Mouse (Mus musculus) intestine, embryonic 15.5 days (tissue): ENCODE data around the gene Eda. TPM values are rescaled to one million over a fixed set of nuclear protein-coding genes. Genes with fewer than 3 reads are reported as not detected.

Experiments used
- ATAC-seq: fragments of 200-750 bp; cut with Nextera tagmentation; 2 replicates; pipeline ENCODE4 v1.8.0; 2017; ENCODE audit warnings: moderate TSS enrichment, moderate library complexity
- H3K27ac ChIP-seq: fragments of 300-500 bp; sonication (generic); 2 replicates; pipeline ENCODE4 v1.5.1; 2015; ENCODE audit warnings: mild to moderate bottlenecking, inconsistent platforms
- H3K27me3 ChIP-seq: fragments of 300-500 bp; sonication (generic); replicated peaks from 2 replicates; pipeline ENCODE4 v1.6.1; 2015; ENCODE audit warnings: inconsistent platforms
- H3K36me3 ChIP-seq: fragments of 300-500 bp; sonication (generic); 2 replicates; pipeline ENCODE4 v1.6.1; 2015; ENCODE audit warnings: inconsistent platforms
- H3K4me1 ChIP-seq: fragments of 300-500 bp; sonication (generic); replicated peaks from 2 replicates; pipeline ENCODE4 v1.6.1; 2015; ENCODE audit warnings: inconsistent platforms
- H3K4me2 ChIP-seq: fragments of 300-500 bp; sonication (generic); replicated peaks from 2 replicates; pipeline ENCODE4 v1.6.1; 2015; ENCODE audit warnings: mild to moderate bottlenecking, inconsistent platforms
- H3K4me3 ChIP-seq: fragments of 300-500 bp; sonication (generic); replicated peaks from 2 replicates; pipeline ENCODE4 v1.5.1; 2015; ENCODE audit warnings: inconsistent platforms
- H3K9ac ChIP-seq: fragments of 300-500 bp; sonication (generic); 2 replicates; pipeline ENCODE4 v1.6.1; 2015; ENCODE audit warnings: inconsistent platforms
- H3K9me3 ChIP-seq: fragments of 300-500 bp; sonication (generic); 2 replicates; pipeline ENCODE4 v1.6.1; 2016; ENCODE audit warnings: inconsistent platforms
- WGBS: fragments of 180-500 bp; shearing (Covaris S2); methylation state at CpG from one replicate; pipeline ENCODE4 v1.1.7; 2015; 5-methylcytosine and 5-hydroxymethylcytosine counted together
- polyA plus RNA-seq: library from polyadenylated mRNA; unstranded; fragments of >200 nt; fragmentation: Nextera tagmentation; extraction: Ambion mirVana; gene quantifications from 2 replicates; pipeline ENCODE4 v1.2.1, GENCODE M21; 2015

Gene Eda
- polyA plus RNA-seq, 1 experiment from 2014 or later: 1.1 TPM

DNA sequence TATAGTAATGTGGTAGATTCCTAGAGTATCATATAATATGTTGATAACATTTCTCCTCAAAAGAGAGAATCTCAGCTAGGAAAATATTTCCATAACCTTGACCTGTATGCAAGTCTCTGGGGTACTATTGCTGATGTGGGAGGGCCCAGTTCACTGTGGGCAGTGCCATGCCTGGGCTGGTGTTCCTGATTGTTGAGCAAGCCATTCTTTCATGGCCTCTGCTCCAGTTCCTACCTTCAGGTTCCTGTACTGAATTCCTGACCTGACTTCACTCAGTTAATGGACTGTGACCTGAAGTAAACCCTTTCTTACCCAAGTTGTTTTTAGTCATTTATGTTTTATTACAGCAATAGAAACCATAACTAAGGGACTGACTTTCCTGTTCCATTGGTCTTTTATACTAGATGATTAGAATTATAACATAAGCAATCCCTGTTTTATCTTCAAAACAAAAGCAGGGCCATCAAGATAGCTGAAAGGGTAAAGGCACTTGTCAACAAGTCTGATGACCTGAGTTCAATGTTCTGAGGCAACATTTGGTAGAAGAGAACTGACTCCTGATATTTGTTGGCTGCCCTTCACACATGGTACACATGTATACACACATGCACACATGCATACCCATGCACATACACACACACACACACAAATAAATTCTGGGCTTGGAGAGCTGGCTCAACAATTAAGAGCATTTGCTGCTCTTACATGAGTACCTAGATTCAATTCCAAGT, 338.9 kb downstream of the Eda start:
- no peak overlapping the region for H3K4me2 ChIP-seq
- no peak overlapping the region for H3K4me3 ChIP-seq
- no peaks in the 10 kb centered on the region for H3K27me3 ChIP-seq
- H3K36me3 ChIP-seq: no peaks in the 10 kb centered on the region
- no peak for ATAC-seq
- H3K9me3 ChIP-seq: no peaks in the 10 kb centered on the region
- no peak overlapping the region for H3K9ac ChIP-seq
- no peaks in the 10 kb centered on the region for H3K4me1 ChIP-seq
- no peak overlapping the region for H3K27ac ChIP-seq

DNA sequence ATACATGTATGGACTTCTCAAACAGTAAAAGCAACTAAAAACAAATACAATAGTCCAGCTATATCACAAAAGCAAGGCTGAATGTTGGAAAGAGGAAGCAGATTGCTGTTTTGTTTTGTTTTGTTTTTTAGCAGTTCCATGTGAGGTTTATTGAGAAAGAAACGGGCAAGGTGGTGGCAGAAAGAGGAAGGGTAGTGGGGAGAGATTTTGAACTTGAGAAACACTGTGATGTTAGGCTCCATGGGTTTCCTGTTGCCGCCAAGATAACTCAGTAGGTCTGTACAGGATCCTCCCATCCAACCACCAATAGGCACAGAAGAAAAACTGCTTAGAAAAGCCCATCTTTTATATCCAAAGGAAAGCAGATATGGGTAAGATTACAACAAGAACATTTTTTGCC, 365.3 kb downstream of the Eda start:
- no peak overlapping the region for H3K9ac ChIP-seq
- H3K27ac ChIP-seq: no peak overlapping the region
- H3K4me3 ChIP-seq: no peak overlapping the region
- no peaks in the 10 kb centered on the region for H3K4me1 ChIP-seq
- ATAC-seq: no peak
- no peaks in the 10 kb centered on the region for H3K27me3 ChIP-seq
- H3K4me2 ChIP-seq: no peak overlapping the region
- WGBS: 76% methylated on average over 2 of the region's 2 CpGs
- H3K36me3 ChIP-seq: no peaks in the 10 kb centered on the region
- H3K9me3 ChIP-seq: no peaks in the 10 kb centered on the region

DNA sequence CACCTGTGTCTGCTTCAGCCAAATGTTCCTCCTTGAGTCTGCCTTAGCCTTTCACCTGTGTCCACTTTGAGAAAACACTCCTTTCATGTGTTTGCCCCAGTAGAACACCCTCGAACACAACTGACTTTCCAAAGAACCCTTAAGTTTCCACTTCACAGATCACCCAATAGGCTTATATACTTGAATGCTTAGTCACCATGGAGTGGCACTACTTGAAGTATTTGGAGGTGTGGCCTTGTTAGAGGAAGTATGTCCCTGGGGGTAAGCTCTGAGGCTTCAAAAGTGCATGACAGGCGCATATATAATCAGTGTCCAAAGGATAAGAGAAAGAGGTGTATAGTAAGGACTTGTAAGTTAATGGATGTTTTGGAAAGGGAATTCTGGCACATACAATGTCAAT, 369.0 kb downstream of the Eda start:
- WGBS: 90% methylated on average over 2 of the region's 2 CpGs
- H3K9me3 ChIP-seq: no peaks in the 10 kb centered on the region
- no peaks in the 10 kb centered on the region for H3K27me3 ChIP-seq
- no peak overlapping the region for H3K4me2 ChIP-seq
- no peak for ATAC-seq
- no peaks in the 10 kb centered on the region for H3K36me3 ChIP-seq
- H3K4me1 ChIP-seq: no peaks in the 10 kb centered on the region
- H3K4me3 ChIP-seq: no peak overlapping the region
- no peak overlapping the region for H3K27ac ChIP-seq
- H3K9ac ChIP-seq: no peak overlapping the region

DNA sequence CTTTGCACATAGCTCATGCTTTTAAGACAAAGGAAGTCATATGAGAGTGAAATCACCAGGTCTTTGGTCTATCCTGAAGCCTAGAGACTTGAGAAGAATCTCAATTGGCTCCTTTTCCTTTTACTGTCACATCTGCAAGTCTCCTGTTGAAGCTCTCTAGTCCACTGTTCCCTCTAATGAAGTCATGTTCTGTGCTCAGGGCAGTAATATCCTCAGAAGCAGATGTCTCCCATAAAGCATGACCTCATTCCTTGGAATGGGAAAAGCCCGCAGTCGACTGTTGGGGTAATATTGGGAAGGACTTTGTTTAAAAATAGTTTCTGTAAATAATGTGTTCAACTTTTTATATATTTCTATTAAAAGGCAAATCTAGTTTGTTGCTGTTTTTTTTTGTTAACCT, 381.6 kb downstream of the Eda start:
- Histone ChIP-seq H3K27me3 (no peaks in the 10 kb centered on the region), H3K9me3 (no peaks in the 10 kb centered on the region), H3K36me3 (no peaks in the 10 kb centered on the region), H3K4me3 (no peak overlapping the region), H3K9ac (no peak overlapping the region), H3K4me1 (no peaks in the 10 kb centered on the region), H3K4me2 (no peak overlapping the region), H3K27ac (no peak overlapping the region)
- no peak for ATAC-seq
- WGBS: 58% methylated on average over 2 of the region's 2 CpGs

DNA sequence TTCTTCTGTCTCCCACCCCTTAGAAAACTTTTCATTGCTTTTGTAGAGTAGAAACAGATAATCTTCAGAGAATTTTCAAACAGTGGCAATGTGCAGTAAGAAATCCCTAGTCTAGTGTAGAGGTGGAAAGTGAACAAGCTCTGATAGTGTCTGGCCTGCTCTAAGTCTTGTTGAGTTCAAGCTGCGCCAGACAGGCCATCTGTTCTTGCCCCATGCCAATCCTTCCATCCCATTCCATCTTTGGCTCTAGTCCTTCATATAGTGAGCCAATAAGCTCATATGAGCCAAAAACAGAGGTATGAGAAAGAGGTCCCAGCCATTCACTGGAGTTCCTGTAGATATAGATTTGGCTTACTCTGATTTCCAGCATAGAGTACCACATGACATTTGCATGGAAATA, 414.5 kb downstream of the Eda start:
- 0 out of 2 replicates have a peak, but pooled peaks cover 6% of the 10 kb centered on the region for H3K27me3 ChIP-seq
- no peaks in the 10 kb centered on the region for H3K36me3 ChIP-seq
- no peak overlapping the region for H3K27ac ChIP-seq
- 78% methylated on average over 1 of the region's 1 CpGs for WGBS
- no peaks in the 10 kb centered on the region for H3K9me3 ChIP-seq
- no peak overlapping the region for H3K4me3 ChIP-seq
- ATAC-seq: no peak
- H3K4me1 ChIP-seq: no peaks in the 10 kb centered on the region
- H3K4me2 ChIP-seq: no peak overlapping the region
- no peak overlapping the region for H3K9ac ChIP-seq

DNA sequence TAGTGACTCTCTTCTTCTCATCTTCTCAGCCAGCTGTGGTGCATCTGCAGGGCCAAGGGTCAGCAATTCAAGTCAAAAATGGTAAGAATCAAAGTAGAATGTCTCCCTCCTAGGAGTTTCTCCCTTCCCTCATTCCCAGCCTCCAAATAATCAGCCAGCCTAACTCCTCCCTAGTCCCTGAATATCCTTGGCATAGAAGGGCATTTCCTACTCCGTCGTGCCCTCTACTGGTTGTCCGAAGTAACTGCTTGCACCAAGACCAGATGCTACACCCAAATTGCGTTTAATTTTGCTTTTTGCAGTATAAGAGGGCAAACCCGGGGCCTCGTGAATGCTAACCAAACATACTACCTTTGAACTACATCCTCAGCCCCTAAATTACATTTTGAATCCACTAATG, 416.9 kb downstream of the Eda start:
- Histone ChIP-seq H3K9ac (no peak overlapping the region), H3K27me3 (0 out of 2 replicates have a peak, but pooled peaks cover 6% of the 10 kb centered on the region), H3K4me1 (no peaks in the 10 kb centered on the region), H3K36me3 (no peaks in the 10 kb centered on the region), H3K27ac (no peak overlapping the region), H3K4me3 (no peak overlapping the region), H3K4me2 (no peak overlapping the region), H3K9me3 (no peaks in the 10 kb centered on the region)
- ATAC-seq: no peak
- 38% methylated on average over 6 of the region's 6 CpGs for WGBS

DNA sequence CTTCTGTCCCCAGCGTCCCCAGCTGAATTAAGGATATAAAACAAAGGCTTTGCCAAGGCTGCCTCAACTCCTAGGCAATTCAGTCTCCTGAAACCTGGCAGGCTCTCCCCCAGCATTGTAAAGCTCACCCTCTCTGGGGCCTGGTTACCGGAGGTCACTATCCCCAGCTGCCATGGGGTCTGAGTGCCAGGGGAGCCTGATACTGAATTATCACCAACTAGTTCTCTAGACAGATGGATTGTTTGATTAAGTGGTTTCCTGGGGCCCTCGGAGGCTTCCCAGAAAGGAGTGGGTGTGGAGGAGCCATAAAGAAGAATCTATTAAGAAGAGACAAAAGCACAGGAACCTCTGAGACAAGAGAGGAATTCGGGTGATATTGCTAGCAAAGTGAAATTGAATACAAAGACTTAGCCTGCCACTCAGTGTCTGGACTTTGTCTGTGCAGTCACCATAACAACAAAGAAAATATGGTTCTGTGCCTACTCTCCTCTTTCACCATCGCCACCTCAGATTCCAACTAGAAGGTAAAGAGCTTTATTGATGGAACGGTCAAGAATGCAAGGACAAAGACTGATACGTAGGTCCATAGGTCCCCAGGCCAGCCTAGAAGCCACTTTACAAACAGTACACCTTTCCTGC, 418.9 kb downstream of the Eda start:
- Histone ChIP-seq H3K9me3 (no peaks in the 10 kb centered on the region), H3K4me2 (no peak overlapping the region), H3K4me1 (no peaks in the 10 kb centered on the region), H3K4me3 (no peak overlapping the region), H3K36me3 (no peaks in the 10 kb centered on the region), H3K9ac (no peak overlapping the region), H3K27ac (no peak overlapping the region), H3K27me3 (0 out of 2 replicates have a peak, but pooled peaks cover 6% of the 10 kb centered on the region)
- WGBS: 67% methylated on average over 7 of the region's 7 CpGs
- ATAC-seq: no peak

DNA sequence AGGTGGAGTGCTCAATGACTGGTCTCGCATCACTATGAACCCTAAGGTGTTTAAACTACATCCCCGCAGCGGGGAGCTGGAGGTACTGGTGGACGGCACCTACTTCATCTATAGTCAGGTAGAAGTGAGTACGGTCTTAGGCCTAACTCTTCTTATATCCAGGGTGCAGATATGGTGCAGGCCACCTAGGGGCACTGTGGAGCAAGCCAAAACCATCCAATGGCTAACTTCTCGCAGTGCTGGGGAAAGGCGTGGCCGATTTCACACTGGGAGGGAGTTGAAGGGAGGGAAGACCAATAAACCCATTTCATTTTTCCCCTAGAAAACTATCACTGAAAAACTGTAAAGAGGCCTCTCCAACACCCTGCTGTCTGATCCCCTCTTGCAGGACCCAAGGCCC, 419.6 kb downstream of the Eda start:
- H3K9ac ChIP-seq: no peak overlapping the region
- no peak overlapping the region for H3K4me2 ChIP-seq
- 0 out of 2 replicates have a peak, but pooled peaks cover 6% of the 10 kb centered on the region for H3K27me3 ChIP-seq
- H3K36me3 ChIP-seq: no peaks in the 10 kb centered on the region
- no peak overlapping the region for H3K4me3 ChIP-seq
- 87% methylated on average over 8 of the region's 8 CpGs for WGBS
- no peaks in the 10 kb centered on the region for H3K9me3 ChIP-seq
- no peaks in the 10 kb centered on the region for H3K4me1 ChIP-seq
- H3K27ac ChIP-seq: no peak overlapping the region
- no peak for ATAC-seq

DNA sequence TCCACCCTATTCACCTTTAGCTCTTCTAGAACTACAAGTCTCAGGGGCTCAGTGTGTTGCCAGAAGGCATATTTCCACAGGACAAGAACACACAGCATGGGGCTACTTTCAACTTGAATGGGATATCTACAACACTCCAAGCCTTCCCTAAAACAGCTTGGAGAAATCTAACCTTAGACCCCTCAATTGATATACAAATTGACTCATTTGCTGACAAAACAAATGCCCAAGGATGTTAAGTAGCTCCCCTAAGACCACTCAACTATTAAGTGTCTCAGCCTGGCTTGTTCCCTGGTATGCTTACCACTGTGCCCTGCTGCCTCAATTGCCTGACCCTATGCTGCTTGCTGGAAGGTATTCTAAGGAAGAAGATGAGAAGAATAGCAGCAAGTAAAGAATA, 425.5 kb downstream of the Eda start:
- ATAC-seq: no peak
- no peak overlapping the region for H3K27ac ChIP-seq
- H3K9ac ChIP-seq: no peak overlapping the region
- H3K4me3 ChIP-seq: no peak overlapping the region
- no peaks in the 10 kb centered on the region for H3K36me3 ChIP-seq
- no peaks in the 10 kb centered on the region for H3K9me3 ChIP-seq
- no peak overlapping the region for H3K4me2 ChIP-seq
- no peaks in the 10 kb centered on the region for H3K4me1 ChIP-seq
- H3K27me3 ChIP-seq: no peaks in the 10 kb centered on the region

DNA sequence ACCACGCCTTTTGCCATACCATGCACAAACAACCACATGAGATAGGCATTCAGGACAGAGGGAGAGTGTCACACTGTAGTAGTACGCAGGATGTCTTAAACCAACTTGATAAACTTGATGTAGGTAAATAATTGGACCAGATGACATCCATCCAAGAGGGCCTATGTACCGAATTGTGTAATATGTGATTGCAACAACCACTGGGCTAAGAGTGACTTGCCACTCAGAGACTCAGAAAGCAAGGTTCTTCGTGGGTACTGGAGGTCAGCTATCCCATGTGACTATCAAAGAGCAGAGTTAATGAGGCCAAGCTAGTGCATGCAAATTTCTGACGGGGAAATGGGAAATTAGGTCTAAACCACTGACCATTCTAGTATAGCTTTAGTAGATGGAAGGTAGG, 426.3 kb downstream of the Eda start:
- no peaks in the 10 kb centered on the region for H3K27me3 ChIP-seq
- no peaks in the 10 kb centered on the region for H3K9me3 ChIP-seq
- 82% methylated on average over 5 of the region's 5 CpGs for WGBS
- H3K4me2 ChIP-seq: no peak overlapping the region
- H3K36me3 ChIP-seq: no peaks in the 10 kb centered on the region
- H3K27ac ChIP-seq: no peak overlapping the region
- H3K4me3 ChIP-seq: no peak overlapping the region
- no peaks in the 10 kb centered on the region for H3K4me1 ChIP-seq
- no peak for ATAC-seq
- no peak overlapping the region for H3K9ac ChIP-seq

DNA sequence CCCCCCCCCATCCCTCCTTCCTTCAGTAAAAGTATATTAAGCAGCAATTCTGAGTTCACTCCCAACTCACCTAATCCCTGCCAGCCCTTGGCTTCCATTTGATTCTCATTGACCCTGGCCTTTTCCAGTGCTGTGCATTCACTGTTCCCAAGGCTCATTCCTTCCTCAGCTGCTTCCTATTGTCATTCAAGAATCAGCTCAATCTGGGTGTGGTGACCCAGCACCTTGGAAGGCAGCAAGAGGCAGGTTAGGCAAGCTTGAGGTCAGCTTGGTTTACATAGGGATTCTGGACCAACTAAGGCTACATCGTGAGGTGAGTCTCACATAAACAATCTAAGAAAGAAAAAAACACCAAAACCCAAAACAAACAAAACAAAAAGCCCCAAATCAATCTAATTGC, 433.8 kb downstream of the Eda start:
- Histone ChIP-seq H3K4me3 (no peak overlapping the region), H3K4me1 (no peaks in the 10 kb centered on the region), H3K36me3 (no peaks in the 10 kb centered on the region), H3K27ac (no peak overlapping the region), H3K27me3 (no peaks in the 10 kb centered on the region), H3K9me3 (no peaks in the 10 kb centered on the region), H3K4me2 (no peak overlapping the region), H3K9ac (no peak overlapping the region)
- 64% methylated on average over 1 of the region's 1 CpGs for WGBS
- no peak for ATAC-seq

DNA sequence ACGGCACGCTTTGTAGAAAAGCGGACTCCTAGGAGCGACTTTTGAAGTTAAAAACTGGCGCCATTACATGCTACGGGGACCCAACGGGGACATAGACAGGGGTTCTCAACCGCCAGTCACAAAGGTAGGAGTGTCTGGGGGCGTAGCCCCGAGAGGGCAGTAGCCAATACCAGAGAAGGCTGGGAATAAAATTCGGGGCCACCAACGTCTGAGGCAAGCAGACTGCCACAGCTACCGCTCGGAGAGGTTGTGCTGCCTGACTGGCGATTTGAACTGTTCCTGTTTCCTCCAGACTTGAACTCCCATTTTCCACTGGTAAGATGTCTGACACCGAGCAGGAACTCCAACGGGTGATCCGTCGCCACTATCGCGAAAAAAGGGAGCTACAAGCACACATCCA, 453.3 kb downstream of the Eda start, which contains the start of gene Otud6a:
Otud6a (plus strand) TSS at position 321 of the 400 bp plus-strand sequence.
- 90% methylated on average over 21 of the region's 21 CpGs for WGBS
- no peak within 1 kb of the TSS for H3K27ac ChIP-seq
- H3K4me1 ChIP-seq: no peaks in the 10 kb centered on the region
- no peaks in the 10 kb centered on the region for H3K27me3 ChIP-seq
- H3K4me2 ChIP-seq: no peak within 1 kb of the TSS
- H3K9ac ChIP-seq: no peak within 1 kb of the TSS
- H3K9me3 ChIP-seq: no peaks in the 10 kb centered on the region
- ATAC-seq: no peak
- H3K36me3 ChIP-seq: no peaks in the 10 kb centered on the region
- H3K4me3 ChIP-seq: no peak within 1 kb of the TSS

DNA sequence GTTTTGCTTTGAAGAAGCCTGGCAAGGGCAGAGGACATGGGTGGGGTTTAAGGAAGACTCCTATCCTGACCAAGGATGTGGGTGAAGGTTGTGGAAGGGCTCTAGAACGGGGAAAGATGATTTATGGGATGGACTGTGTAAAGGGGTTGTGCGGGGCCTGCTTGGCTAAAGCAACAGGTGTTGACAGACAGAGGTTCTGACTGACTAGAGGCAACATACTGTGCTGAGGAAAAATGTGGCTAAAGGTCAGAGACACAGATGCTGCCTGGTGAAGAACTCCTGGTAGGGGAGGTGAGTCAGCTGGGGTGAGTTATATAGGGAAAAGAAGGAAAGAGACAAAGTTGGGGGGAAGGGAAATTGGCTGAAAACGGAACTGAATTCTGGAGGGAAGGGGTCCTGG, 456.9 kb downstream of the Eda start:
- Histone ChIP-seq H3K4me1 (no peaks in the 10 kb centered on the region), H3K9me3 (no peaks in the 10 kb centered on the region), H3K4me3 (no peak overlapping the region), H3K27ac (no peak overlapping the region), H3K36me3 (no peaks in the 10 kb centered on the region), H3K4me2 (no peak overlapping the region), H3K27me3 (no peaks in the 10 kb centered on the region), H3K9ac (no peak overlapping the region)
- 58% methylated on average over 3 of the region's 3 CpGs for WGBS
- ATAC-seq: no peak
